Mouse (Mus musculus) olfactory bulb, adult 2 months (tissue): Measurements from ENCODE around the gene Timm10b.

Source experiments
- CTCF ChIP-seq: fragments of 200-500 bp; IDR thresholded peaks from 2 replicates; pipeline ENCODE4 v1.5.1; 2012; ENCODE audit warnings: low read depth, mild to moderate bottlenecking, low read length, moderate library complexity; ENCODE audit not compliant: insufficient read depth
- POLR2A ChIP-seq: fragments of 200-500 bp; IDR thresholded peaks from 2 replicates; pipeline ENCODE4 v1.6.1; 2012; ENCODE audit warnings: mild to moderate bottlenecking, low read depth, low read length, moderate library complexity; ENCODE audit not compliant: insufficient read depth

DNA sequence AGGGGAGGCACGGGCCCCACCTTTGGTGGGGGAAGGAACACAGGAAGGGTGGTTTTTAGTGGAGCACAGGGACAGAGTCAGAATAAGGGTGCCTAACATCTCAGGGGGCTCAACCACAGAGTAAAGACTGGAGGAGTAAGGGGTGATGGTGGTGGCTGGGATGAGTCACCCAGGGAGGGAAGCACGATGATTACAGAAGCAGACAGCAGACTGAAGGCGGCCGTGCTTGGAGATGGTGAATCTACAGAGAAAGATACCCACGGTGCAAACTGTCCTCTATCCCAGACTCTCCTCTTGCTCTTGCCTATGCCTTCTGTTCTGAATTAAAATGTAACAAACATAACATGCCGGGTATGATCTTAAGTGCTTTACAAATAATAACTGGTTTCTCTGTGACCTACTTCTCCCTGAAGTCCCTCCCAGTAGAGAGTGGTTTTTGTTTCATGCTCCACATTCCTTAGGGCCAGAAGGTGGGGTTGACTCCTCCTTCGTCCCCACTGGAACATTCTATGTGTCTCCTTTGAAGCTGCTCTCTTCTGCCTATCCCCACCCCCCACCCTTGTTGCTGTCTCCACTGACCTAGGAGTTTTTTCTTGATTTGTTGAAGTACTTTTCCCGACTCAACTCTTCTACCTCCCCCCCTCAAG, 18.1 kb upstream of the Timm10b start:
- no peak for TF ChIP-seq POLR2A
- no peak for TF ChIP-seq CTCF
